Mouse (Mus musculus) left cerebral cortex, adult 18-20 months (tissue): ENCODE data around the gene Commd1. TPM values are rescaled to one million over a fixed set of nuclear protein-coding genes. Genes with fewer than 3 reads are reported as not detected.

Source experiments
- DNase-seq, 2 experiments: peaks; one replicate each; pipeline ENCODE4 v3.0.0; 2021 to 2022; ENCODE audit warnings: low spot score in 2 of 2, mixed read lengths in 1 of 2
- total RNA-seq, 2 experiments: library from RNA; stranded (reverse); gene quantifications; 2 replicates each; pipeline ENCODE4 v1.2.3; 2021

The Commd1 gene
- total RNA-seq, 2 experiments from 2014 or later: 46.4 to 47.6 TPM

DNA sequence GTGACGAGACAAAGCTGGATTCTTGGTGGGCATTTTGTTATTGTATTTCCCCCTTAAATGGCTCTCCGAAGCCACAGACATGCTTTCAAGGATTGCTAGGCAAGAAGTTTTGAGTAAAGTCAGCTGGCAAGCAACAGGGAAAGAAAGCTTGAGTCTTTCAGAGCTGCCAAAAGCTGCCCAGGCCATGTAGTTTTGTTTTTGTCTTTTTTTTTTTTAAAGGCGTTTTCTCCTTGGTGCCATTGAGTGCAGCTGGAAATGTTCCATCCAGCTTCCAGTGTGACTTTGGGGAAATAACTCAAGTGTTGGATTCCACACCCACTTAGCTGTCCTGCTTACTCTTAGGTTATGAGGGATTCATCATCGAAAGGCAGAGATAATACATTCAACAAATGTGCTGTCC, 120.9 kb downstream of the Commd1 start:
- DNase-seq: no peak

DNA sequence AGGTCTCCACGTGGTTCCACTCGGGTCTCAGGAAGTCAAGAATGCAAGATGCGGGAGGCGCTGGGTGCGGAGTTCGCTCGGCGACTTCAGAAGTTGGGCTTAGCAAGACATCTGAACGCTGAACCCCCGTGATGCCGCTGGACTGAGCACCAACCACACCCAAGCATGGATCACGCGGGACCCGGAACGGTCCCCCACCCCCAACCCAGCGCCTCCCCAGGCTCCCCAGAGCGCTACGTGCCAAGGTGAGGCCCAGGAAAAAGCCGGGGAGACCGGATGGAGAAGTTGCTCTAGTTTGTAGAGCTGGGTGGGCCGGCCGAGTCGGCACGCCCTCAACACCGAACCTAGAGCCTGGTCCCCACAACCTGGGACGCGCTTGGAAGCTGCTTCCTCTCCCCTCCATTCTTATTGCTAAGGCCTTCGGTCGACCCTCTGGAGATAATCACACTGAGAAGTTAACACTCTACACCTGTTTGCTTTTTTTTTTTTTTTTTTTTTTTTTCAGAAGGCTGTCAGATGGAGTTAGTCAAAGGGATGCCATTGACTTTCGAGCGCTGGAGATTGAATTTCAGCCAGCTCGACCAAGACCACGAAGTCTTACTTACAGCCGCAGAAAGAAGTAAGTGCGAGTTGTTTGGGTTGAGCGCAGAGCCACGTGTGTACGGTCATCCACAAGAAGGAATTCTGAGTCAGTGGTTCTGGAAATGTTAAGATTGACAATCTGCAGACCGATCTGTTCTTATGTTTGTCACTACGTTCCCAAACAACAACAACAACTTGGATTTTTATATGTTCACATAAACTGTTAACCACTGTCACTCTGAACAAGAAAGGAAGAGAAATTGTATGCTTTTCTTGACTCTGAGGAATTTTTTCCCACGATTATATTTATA, 121.6 kb downstream of the Commd1 start, which contains the start of gene B3gnt2:
TSS of gene B3gnt2 (minus strand) at position 627 of the 893 bp plus-strand sequence.
- no peak for DNase-seq

DNA sequence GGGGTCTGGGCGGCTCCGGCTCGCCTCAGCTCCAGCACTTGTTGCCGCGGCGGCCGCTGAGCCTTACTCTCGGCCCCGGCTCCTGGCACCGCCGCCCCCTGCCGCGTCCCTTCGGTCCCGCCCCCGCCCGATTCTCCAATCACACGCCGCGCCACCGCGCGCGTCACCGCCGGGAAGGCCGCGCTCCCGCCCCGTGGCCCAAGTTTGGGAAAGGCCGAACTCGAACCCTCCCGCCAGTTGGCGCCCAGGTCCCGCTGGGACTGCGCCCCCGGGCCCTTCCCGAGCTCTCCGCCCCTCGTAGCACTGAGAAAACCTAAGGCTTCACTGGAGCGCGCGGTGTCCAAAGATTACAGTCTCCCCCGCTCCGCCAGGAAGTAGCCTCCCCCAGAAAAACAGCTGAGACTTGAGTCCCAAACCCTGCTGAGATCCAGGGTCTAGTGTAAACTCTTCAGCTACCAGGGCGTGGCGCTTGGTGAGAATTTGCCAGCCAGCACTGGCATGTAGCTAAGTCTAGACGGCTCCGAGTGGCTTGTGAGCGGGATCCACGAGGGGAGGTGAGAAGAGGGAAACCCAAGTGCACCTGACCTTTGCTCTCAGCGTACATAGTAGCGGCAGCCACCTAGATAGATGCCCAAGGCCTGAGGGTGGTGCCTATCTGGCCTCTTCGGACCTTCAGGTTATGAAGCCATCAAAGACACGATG, 122.4 kb downstream of the Commd1 start:
- DNase-seq: peak; percentile 71 to 85

DNA sequence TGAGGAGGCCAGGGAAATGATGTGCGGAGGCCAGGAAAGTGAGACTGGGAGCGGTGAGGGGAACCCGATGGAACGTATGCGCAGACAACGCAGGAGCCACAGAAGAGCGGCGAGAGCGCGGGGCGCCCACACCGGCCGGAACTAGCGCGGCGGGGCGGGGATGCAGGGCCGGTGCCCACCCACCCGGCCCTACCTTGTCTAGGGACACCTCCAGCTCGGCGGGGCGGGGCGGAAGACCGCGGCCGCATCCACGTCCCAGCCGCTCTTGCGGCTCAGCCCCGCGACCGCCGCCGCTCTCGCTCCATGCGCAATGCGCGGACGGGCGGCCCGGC, 122.9 kb downstream of the Commd1 start:
- peak in 1 of 2 experiments; percentile 27 for DNase-seq

DNA sequence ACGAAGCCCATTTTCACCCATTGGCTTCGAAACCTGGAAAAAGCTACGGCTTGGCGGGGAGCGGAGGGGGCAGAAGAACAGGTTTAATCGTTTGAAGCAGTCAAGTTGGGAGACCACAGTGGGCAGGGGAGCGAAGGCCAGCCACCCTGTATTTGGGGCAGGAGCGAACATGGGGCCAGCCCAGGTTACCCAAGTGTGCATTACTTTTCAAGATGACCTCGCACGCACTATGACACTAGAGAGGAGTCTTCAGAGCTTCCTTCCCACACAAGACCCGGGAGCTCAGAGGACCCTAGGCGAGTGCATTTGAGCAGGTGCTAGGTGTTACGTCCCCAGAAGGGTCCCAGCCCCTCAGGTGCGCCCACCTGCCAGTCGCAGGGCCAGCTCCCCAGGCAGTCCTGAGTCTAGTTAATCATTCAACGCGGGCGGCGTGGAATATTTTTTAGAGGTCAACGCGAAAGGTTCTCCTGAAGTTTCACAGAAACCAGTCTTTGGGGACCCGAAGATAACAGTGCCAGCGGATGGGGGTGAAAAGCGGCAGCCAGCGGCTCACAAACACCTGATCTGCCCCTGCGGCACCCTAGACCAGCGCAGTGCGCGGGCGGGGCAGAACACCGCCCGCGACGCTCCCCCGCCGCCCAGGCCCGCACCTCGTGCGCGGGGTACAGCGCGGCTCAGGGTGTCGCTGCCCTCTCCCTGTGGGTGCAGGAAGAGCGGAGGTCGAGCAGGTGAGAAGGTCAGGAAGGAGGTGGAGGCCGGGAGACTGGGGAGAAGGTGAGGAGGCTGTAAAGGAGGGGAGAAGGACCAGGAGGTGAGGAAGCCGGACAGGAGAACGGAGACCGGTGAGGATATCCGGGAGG, 123.5 kb downstream of the Commd1 start:
- DNase-seq: peak in 1 of 2 experiments; percentile 30

DNA sequence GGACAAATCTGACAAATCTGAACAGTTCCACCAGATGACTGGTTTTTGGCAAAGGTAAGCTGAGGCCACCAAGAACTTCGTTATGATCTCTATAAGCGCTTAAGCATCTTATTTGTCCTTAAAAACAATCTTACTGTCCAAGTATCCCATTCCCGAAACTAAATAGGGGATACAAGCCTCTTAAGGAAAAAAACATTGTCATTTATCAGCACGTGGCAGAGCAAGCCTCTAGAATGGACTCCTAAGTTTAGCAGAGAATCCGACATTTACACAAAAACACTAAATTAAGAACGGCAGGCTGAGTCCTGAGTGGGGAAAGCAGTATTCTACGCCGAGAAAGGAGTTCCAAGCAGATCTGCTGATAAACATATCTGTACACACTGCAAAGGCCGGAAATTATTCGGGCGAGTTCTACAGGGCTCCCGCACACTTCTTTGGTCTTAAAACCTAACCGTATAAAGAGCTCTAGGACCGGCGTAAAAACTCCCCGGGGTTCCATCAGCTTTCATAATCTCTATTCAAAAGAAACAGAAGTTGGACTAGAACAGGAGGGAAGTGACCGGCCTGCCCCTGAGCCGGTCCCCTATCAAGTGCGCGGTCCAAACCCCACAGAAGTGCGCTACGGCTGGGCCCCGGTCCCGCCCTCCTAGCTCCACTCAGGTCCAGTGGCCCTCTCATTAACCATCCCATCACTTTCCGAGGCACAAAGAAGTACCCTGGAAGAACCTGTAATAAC, 124.3 kb downstream of the Commd1 start:
- no peak for DNase-seq

DNA sequence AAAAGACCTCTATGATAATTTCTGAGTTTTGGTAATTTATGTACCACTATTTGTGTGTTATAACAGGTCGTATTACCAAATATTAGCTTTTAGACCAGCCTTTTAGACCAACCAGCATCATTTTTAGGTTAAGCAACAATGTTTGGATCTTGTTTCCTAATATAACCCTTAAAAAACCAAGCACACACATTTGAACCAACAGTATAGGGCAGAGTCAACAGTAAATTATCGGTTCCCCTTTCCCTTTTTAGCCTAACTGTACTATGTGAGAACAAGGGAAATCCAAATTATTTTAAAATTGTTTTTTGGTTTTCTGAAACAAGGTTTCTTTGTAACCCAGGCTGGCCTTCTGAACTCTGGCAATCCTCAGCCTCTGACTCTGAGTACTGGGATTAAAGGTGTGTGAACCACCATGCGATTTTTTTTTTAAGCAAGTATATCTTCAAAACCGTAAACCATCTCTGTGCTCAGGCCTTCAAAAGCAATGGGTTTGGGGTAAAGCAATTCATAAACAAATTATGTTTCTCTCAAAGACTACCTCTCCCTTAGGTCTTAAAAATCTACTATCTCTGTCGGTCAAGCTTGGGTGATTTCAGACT, 125.0 kb downstream of the Commd1 start:
- DNase-seq: no peak

DNA sequence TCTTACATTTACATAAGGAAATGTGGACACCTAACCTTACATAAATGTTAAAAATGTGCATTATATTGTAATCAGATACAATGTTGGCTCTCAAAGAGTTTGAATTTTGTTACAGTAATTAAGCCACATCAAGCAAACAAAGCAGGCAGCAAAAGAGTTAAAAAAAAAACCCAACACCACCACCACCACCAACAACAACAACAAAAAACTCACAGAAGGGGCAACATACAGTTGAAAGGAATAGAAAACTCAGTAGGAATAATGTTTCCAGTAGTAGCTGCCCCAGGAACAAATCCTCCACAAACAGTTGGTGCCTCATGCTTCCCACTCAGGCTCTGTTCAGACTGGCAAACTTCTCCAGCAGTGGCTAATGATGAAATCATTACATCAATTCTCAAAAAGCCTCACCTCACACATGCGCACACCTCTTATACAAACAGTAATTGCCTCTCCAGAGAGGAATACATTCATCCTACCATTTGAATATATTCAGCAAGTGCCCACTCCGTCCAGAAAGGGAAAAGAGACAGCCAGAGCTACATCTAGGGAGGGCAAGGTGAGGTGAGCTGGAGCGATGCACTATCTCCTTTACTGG, 125.7 kb downstream of the Commd1 start:
- DNase-seq: no peak

DNA sequence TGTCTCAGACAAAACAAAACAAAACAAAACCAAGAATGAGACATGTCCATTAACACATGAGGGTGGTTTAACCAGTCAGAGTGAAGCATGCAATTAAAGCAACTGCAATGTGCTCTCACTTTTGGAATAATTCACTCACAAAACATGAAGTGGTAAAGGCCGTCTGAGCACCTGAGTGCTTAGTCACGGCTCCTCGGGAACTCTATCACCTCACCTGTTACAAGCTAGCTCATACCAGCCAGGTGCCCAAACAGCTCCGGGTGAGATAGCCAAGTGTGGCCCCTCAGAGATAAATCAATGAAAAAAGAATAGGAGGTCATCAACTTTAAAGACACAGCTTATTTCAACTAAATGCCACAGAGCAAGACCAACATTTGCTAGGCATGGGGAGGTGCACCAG, 127.6 kb downstream of the Commd1 start:
- no peak for DNase-seq

DNA sequence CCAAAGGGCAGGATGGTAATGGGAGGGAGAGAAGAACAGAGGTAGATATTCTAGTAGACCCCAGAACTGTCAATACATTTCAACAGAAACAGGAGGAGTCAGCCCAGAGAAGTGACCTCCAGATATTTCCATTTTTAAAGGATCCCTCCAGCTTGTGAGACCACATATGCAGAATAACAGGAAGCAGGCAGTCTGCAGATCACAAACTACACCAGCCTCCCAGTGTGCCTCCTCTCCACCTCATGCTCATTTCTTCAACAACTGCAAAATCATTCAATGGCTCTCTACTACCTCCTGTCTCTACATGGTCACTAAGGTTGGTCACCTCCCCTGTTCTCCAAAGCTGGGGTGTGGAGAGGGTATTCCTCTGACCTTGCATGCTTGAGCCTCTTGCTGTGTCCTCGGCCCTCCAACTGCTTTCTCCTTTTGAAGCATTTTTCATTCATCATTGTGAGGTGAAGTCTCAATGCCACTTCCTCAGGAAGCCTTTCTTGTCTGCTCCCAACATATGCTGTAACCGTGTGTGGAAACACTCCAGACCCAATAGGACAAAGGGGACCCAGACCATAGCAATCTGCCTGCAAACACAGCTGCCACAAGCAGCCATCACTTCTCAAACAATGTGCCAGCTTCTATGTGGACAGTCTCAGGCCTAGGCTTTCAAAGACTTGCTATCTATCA, 128.6 kb downstream of the Commd1 start:
- DNase-seq: no peak

DNA sequence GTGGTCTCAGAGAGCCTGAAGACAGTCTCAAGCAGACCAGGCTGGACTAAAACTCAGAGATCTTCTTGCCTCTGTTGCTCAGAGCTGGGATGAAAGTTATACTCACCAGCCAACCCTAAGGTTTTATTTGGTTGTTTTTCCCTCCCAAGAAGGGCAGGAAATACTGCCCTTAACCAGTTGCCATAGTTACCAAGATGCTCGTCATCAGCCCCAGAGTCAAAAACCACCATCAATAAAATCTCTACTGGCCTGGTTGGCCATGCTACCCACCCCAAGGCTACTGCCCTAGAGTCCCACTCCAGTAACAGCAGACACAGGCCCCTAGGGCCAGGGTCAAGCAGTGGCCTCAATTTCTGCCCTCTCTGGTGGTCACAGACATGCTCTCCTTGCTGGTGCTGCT, 129.7 kb downstream of the Commd1 start:
- DNase-seq: no peak

DNA sequence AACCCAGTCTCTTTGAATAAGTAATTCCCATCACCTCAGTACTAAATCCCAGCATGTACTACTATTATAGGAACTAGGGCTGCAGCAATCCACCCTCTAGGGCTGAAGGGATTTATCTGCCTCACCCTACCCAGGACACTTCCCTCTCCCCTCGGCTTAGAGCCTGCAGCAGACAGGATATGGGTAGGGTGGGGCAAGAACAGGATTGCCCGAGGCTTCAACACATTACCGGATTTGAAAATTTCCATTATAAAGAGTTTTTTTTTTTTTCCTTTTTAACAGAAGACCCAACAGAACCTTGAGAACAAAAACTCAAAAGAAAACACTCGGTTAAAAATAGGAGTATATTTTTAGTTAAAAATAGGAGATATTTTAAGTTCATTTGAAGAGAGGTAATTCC, 130.8 kb downstream of the Commd1 start:
- no peak for DNase-seq

DNA sequence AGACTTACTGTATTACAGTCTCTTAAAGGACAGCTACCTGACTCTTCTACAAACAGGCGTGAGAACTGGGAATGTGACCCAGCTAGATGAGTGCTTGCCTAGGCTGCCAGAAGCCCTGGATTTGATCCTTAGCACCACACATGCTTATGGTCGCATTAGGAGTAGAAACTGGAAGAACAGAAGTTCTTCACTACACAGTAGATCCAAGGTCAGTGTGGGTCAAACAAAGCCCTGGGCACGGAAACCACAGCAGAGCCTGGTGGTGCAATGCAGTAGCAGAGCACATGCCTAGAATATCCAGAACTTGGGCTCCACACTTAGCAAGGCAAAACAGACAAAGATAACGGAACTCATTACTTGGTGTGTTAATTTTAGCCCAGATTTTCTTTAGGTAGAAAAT, 132.1 kb downstream of the Commd1 start:
- no peak for DNase-seq

DNA sequence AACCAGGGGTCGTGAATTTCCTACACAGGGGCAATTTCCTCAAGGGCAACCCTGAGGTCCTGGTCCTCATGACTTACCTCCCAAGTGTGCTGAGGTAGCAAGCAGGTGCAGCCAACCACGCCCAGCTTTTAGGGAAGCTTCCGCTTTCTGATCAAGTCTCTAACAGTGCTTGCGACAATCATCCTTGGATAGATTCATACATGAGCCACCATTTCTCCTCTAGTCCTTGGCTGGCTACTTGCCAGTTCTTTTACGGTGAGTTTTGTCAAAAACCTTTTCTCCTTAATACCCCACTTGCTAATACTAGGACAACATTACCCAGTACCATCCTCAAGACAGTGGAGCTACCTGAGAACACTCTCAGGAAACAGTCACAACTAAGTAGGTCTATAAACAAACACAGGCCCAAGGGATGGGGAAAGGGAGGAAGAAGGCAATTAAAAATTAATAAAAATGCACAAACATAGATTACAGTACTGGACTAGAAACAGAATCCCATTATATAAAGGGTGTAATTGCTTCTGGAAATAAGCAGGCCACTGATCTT, 133.5 kb downstream of the Commd1 start:
- DNase-seq: no peak

DNA sequence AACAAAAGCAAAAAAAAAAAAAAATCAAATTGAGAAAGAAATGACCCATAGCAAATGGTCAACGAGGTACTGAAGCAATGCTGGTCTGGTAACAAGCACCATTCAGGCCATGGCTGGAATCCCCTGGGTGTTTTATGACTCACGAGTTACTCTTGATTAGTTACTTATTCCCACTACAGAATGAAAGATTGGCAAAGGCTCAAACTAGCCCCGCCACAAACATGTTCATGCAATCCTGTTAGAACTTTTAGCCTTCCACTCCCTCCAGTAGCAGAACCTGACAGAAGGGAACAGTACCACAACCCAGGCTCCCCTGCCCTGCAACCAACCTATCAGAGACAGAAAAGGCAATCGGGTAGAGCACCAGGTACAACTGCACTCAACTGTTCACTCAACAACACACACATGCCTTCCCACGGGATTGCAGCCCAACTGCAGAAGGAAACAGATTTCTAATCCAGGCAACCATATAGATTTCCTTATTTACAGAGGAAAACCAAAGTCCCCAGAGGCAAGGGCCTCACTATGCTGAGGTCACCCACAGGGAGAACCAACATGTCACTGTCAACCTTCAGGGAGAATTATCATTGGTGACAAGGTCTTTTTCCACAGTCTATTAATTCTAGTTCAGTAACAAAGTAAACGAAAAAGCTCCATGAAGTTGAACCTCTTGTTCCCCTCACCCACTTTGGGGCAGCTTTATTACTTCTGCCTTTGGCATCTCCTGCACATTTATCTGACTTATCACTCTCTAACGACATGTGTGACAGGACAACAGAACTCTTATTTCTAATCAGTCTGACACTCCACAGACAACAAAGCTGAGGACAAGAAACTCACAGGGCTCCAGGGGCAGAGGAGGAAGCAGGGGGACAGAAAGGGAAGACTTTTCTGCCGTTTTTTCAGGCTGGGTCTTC, 134.2 kb downstream of the Commd1 start:
- no peak for DNase-seq

DNA sequence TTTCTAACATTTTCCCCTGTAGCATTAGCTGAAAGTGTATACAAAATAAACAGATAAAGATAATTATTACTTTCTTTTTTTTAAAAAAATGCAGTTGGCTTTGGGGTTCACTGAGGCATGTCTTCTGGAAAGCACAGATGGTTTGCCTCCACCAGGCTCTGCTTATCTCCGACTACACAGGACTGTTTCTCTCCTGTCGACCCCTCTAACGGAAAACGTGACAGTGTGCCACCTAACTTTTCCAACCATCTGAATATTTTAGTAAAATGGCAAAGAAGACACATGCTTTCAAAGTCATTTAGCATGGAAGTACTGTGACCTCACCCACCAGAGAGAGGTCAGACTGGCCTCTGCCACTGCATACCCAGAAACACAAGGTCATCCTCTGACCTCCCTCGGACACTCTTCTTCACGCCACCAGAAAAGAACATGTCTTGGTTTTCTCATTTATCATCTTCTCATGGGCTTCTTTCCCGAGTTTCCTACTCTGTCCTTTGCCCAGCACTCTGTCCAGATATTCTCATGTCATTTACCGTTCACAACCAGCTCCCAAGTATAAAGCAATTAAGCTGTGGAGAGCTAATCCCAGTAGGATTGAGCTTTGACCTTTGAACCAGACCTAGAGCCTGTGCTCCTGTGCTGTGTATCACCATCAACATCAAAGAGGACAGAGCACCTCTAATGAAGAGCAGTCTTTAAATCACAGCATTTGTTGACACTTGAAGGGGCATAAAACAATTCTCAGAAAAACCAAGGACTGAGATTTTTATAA, 135.0 kb downstream of the Commd1 start:
- DNase-seq: no peak
